Mouse (Mus musculus) lung, adult 2 months (tissue): ENCODE measurements at regions not wholly inside any gene's neighbourhood (a gene's known extent, or its start where the extent isn't known, plus 50 kb on each side); places are given as distances from the start of the nearest gene placed in this dataset.

Source experiments
- CTCF ChIP-seq: fragments of 200-500 bp; IDR thresholded peaks from 2 replicates; pipeline ENCODE4 v1.5.1; 2011; ENCODE audit warnings: mild to moderate bottlenecking, low read length, control low read depth; ENCODE audit not compliant: insufficient read depth
- POLR2A ChIP-seq: fragments of 200-500 bp; IDR thresholded peaks from 2 replicates; pipeline ENCODE4 v1.6.1; 2011; ENCODE audit warnings: low read depth, mild to moderate bottlenecking, control low read depth, low read length, borderline replicate concordance; ENCODE audit errors: extremely low read depth

GRCm38 (mm10) chr11:24615436-24615835 is 537.6 kb downstream of the Bcl11a start:
- TF ChIP-seq POLR2A (no peak), CTCF (no peak)
